Mouse (Mus musculus) liver, postnatal 0 days (tissue): ENCODE measurements around the gene Agmat. TPM values are rescaled to one million over a fixed set of nuclear protein-coding genes. Genes with fewer than 3 reads are reported as not detected.

Experiments used
- ATAC-seq: fragments of 200-750 bp; cut with Nextera tagmentation; 2 replicates; pipeline ENCODE4 v1.8.0; 2017; ENCODE audit warnings: mild to moderate bottlenecking, moderate library complexity
- DNase-seq: peaks from one replicate; pipeline ENCODE4 v3.0.0-alpha.2; 2016
- H3K27ac ChIP-seq: fragments of 300-500 bp; sonication (generic); 2 replicates; pipeline ENCODE4 v1.5.1; 2014; ENCODE audit warnings: antibody characterized with exemption, moderate library complexity, mild to moderate bottlenecking, low read depth
- H3K27me3 ChIP-seq: fragments of 300-500 bp; sonication (generic); 2 replicates; pipeline ENCODE4 v1.6.1; 2014; ENCODE audit warnings: low read length, control low read depth, mixed read lengths; ENCODE audit not compliant: insufficient read depth
- H3K36me3 ChIP-seq: fragments of 300-500 bp; sonication (generic); replicated peaks from 2 replicates; pipeline ENCODE4 v1.6.1; 2014; ENCODE audit warnings: mild to moderate bottlenecking, control low read depth, low read length, moderate library complexity, mixed read lengths; ENCODE audit not compliant: insufficient read depth
- H3K4me1 ChIP-seq: fragments of 300-500 bp; sonication (generic); 2 replicates; pipeline ENCODE4 v1.6.1; 2014; ENCODE audit warnings: antibody characterized with exemption, mild to moderate bottlenecking, control low read depth; ENCODE audit not compliant: insufficient read depth
- H3K4me2 ChIP-seq: fragments of 300-500 bp; sonication (generic); 2 replicates; pipeline ENCODE4 v1.6.1; 2014; ENCODE audit warnings: low read depth, mild to moderate bottlenecking, low read length, moderate library complexity, mixed read lengths
- H3K4me3 ChIP-seq: fragments of 300-500 bp; sonication (generic); 2 replicates; pipeline ENCODE4 v1.5.1; 2014; ENCODE audit warnings: low read depth, low read length
- H3K9ac ChIP-seq: fragments of 300-500 bp; sonication (generic); replicated peaks from 2 replicates; pipeline ENCODE4 v1.6.1; 2014; ENCODE audit warnings: mild to moderate bottlenecking, moderate library complexity
- H3K9me3 ChIP-seq: fragments of 300-500 bp; sonication (generic); 2 replicates; pipeline ENCODE4 v1.6.1; 2016; ENCODE audit warnings: mild to moderate bottlenecking, control low read depth, low read length, mixed read lengths
- CTCF ChIP-seq: sonication (generic); IDR thresholded peaks from 2 replicates; pipeline ENCODE4 v1.5.1; 2016; ENCODE audit warnings: antibody characterized with exemption, low read depth
- EP300 ChIP-seq: IDR thresholded peaks from 2 replicates; pipeline ENCODE4 v1.6.1; 2016; ENCODE audit warnings: antibody characterized with exemption, low read depth, mild to moderate bottlenecking
- WGBS: fragments of 180-500 bp; shearing (Covaris S2); extraction: QIAGEN DNeasy Blood & Tissue Kit; methylation state at CpG from one replicate; pipeline ENCODE4 v1.1.7; 2014; ENCODE audit not compliant: insufficient replicate concordance; 5-methylcytosine and 5-hydroxymethylcytosine counted together
- polyA plus RNA-seq: library from polyadenylated mRNA; unstranded; fragments of >200 nt; fragmentation: Nextera tagmentation; extraction: Ambion mirVana; gene quantifications from 2 replicates; pipeline ENCODE4 v1.2.1, GENCODE M21; 2015

The Agmat gene
- polyA plus RNA-seq, 1 experiment from 2014 or later: 105 TPM

GRCm38 (mm10) chr4:141730401-141730800 lies 16.1 kb upstream of the Agmat start:
- Histone ChIP-seq H3K4me3 (no peak overlapping the region), H3K4me1 (peaks cover 35% of the 10 kb centered on the region), H3K27ac (peak overlapping the region; percentile 92), H3K4me2 (no peak overlapping the region), H3K27me3 (no peaks in the 10 kb centered on the region), H3K36me3 (no peaks in the 10 kb centered on the region), H3K9ac (no peak overlapping the region), H3K9me3 (no peaks in the 10 kb centered on the region)
- TF ChIP-seq EP300: no peak
- TF ChIP-seq CTCF: no peak
- WGBS: 83% methylated on average over 13 of the region's 13 CpGs
- no peak for ATAC-seq
- DNase-seq: no peak

GRCm38 (mm10) chr4:141731766-141732165 lies 14.7 kb upstream of the Agmat start:
- ATAC-seq (peak; percentile 80), DNase-seq (peak; percentile 44)
- TF ChIP-seq EP300 (peak; percentile 88), CTCF (no peak)
- Histone ChIP-seq H3K9me3 (no peaks in the 10 kb centered on the region), H3K27me3 (no peaks in the 10 kb centered on the region), H3K27ac (peak overlapping the region; percentile 92), H3K4me1 (peaks cover 32% of the 10 kb centered on the region), H3K36me3 (no peaks in the 10 kb centered on the region), H3K4me3 (no peak overlapping the region), H3K9ac (no peak overlapping the region), H3K4me2 (no peak overlapping the region)
- WGBS: 50% methylated on average over 5 of the region's 5 CpGs

GRCm38 (mm10) chr4:141734446-141735205 lies 11.8 kb upstream of the Agmat start:
- Histone ChIP-seq H3K27me3 (no peaks in the 10 kb centered on the region), H3K9ac (no peak overlapping the region), H3K4me3 (peak overlapping the region; percentile 31), H3K36me3 (no peaks in the 10 kb centered on the region), H3K4me1 (peaks cover 21% of the 10 kb centered on the region), H3K4me2 (peak overlapping the region; percentile 67), H3K9me3 (no peaks in the 10 kb centered on the region), H3K27ac (peak overlapping the region; percentile 25)
- WGBS: 10% methylated on average over 24 of the region's 24 CpGs
- ATAC-seq (peak; percentile 81), DNase-seq (peak; percentile 90)
- TF ChIP-seq CTCF (no peak), EP300 (no peak)

- no peaks in the 10 kb centered on the region for H3K27me3 ChIP-seq
- no peak overlapping the region for H3K4me3 ChIP-seq
- DNase-seq: no peak
- H3K36me3 ChIP-seq: no peaks in the 10 kb centered on the region
- no peak for ATAC-seq
- TF ChIP-seq CTCF (no peak), EP300 (no peak)
- H3K4me1 ChIP-seq: peaks cover 19% of the 10 kb centered on the region
- H3K9ac ChIP-seq: no peak overlapping the region
- H3K27ac ChIP-seq: no peak overlapping the region
- no peaks in the 10 kb centered on the region for H3K9me3 ChIP-seq
- peak overlapping the region; percentile 67 for H3K4me2 ChIP-seq
- WGBS: 32% methylated on average over 9 of the region's 9 CpGs
These were observed 11.3 kb upstream of the Agmat start for GRCm38 (mm10) chr4:141735206-141735560.

GRCm38 (mm10) chr4:141736856-141737255 lies 9.6 kb upstream of the Agmat start:
- no peak for ATAC-seq
- no peak for TF ChIP-seq CTCF
- no peak for TF ChIP-seq EP300
- WGBS: 53% methylated on average over 4 of the region's 4 CpGs
- no peak overlapping the region for H3K4me2 ChIP-seq
- DNase-seq: no peak
- no peak overlapping the region for H3K27ac ChIP-seq
- peaks cover 11% of the 10 kb centered on the region for H3K4me1 ChIP-seq
- no peaks in the 10 kb centered on the region for H3K9me3 ChIP-seq
- no peak overlapping the region for H3K4me3 ChIP-seq
- H3K27me3 ChIP-seq: no peaks in the 10 kb centered on the region
- H3K36me3 ChIP-seq: no peaks in the 10 kb centered on the region
- H3K9ac ChIP-seq: no peak overlapping the region

- H3K36me3 ChIP-seq: no peaks in the 10 kb centered on the region
- no peak overlapping the region for H3K4me3 ChIP-seq
- no peaks in the 10 kb centered on the region for H3K9me3 ChIP-seq
- ATAC-seq: no peak
- no peak for DNase-seq
- no peak overlapping the region for H3K4me2 ChIP-seq
- no peaks in the 10 kb centered on the region for H3K27me3 ChIP-seq
- H3K27ac ChIP-seq: no peak overlapping the region
- peaks cover 8% of the 10 kb centered on the region for H3K4me1 ChIP-seq
- TF ChIP-seq EP300 (no peak), CTCF (no peak)
- H3K9ac ChIP-seq: no peak overlapping the region
- 72% methylated on average over 8 of the region's 8 CpGs for WGBS
These were observed 8.5 kb upstream of the Agmat start for GRCm38 (mm10) chr4:141738015-141738414.
